Mouse (Mus musculus): Measurements from ENCODE around the gene B3gntl1.
"Not testable (repeated sequence)": the region's sequence is repeated elsewhere in the genome, so short reads cannot be mapped to it uniquely, and the experiment has no call there.

Gene B3gntl1

GRCm38 (mm10) chr11:121685491-121686001 is 12.6 kb upstream of the B3gntl1 start:
- no peak for DNase-seq (ENCODE audit: low read depth, low spot score)

- no peak for DNase-seq (ENCODE audit: low read depth, low spot score)
Measured at GRCm38 (mm10) chr11:121683243-121683642, 10.3 kb upstream of the B3gntl1 start.

DNA sequence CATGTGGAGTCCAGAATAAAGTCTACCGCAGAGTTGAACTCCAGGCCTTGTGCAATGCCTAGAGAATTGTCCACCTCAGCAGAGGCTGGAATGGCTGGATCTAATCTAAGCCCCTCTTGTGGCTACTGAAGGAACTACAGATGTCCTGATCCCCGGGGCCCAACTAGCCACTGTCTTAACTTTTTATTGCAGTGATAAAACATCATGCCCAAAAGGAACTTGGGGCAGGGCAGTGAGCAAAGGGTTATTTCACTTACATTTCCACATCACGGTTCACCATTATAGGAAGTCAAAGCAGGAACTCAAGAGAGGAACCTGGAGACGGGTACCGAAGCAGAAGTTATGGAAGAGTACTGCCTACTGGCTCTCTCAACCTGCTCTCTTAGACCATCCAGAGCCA is 7.8 kb upstream of the B3gntl1 start:
- DNase-seq (ENCODE audit: low read depth, low spot score) = peak; percentile 47

DNA sequence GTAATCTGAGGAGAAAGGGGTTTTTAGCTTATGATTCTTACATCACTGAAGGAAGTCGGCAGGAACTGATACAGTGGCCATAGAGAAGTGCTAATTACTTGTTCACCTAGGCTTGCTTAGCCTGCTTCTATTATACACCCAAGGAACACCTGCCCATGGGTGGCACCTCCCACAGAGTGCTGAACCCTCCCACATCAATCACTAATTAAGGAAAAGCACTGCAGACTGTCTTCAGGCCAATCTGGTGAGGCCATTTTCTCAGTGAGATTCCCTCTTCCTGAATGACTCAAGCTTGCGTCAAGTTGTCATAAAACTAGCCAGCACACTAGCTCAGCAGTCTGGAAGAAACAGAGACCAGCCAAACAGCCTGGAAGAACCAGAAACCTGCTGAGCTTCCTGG is 6.6 kb upstream of the B3gntl1 start:
- DNase-seq (ENCODE audit: low read depth, low spot score) = no peak

DNA sequence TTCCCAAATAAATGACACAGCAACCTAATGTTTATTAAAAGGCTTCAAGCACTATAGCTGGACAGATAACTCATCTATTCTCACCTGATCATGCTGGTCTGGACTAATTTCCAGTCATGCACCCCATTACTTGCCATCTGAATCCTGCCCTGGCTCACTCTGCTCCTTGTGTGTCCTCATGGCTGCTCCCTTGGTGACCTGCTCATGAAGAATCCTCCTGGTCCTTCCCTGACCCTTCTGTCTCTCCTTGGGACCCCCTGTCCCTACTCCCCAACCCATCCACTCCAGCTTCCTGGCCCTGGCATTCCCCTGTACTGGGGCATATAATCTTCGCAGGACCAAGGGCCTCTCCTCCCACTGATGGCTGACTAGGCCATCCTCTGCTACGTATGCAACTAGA is 3.9 kb upstream of the B3gntl1 start:
- no peak for DNase-seq (ENCODE audit: low read depth, low spot score)

GRCm38 (mm10) chr11:121673629-121674028 is 676 bp upstream of the B3gntl1 start:
- no peak for DNase-seq (ENCODE audit: low read depth, low spot score)

GRCm38 (mm10) chr11:121672312-121672989 is 502 bp downstream of the B3gntl1 start:
- no peak for DNase-seq (ENCODE audit: low read depth, low spot score)

- no peak for DNase-seq (ENCODE audit: low read depth, low spot score)
Measured at GRCm38 (mm10) chr11:121670926-121671325, 2.0 kb downstream of the B3gntl1 start.

DNA sequence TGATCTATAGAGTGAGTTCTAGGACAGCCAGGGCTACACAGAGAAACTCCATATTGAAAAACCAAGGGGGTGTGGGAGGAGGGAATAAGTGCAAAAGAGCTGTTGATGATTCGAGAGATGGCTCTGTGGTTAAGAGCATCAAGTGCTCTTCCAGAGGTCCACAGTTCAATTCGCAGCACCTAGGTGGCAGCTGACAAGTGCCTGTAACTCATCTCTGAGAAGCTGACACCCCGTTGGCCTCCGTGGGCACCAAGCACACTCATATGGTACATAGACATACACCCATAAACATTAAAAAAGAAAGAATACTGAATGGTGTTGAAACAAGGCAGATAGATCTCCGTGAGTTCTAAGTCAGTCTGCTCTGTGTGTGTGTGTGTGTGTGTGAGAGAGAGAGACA is 4.2 kb downstream of the B3gntl1 start:
- no peak for DNase-seq (ENCODE audit: low read depth, low spot score)

- DNase-seq (ENCODE audit: low read depth, low spot score) = no peak
Measured at GRCm38 (mm10) chr11:121667541-121667940, 5.4 kb downstream of the B3gntl1 start.

DNA sequence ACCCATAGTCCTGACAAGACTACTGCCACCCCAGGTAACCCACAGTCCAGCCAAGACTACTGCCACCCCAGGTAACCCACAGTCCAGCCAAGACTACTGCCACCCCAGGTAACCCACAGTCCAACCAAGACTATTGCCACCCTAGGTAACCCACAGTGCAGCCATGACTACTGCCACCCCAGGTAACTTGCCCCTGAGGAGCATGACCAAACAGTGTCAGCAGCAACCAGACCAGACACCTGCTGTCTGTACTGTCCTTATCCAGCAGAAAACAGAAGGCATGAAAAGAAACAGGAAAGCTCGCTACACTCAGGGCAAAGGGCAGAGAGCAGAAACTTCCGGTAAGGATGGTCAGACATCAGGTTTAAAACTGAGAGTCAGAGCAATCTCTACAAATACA is 11.8 kb downstream of the B3gntl1 start:
- no peak for DNase-seq (ENCODE audit: low read depth, low spot score)

DNA sequence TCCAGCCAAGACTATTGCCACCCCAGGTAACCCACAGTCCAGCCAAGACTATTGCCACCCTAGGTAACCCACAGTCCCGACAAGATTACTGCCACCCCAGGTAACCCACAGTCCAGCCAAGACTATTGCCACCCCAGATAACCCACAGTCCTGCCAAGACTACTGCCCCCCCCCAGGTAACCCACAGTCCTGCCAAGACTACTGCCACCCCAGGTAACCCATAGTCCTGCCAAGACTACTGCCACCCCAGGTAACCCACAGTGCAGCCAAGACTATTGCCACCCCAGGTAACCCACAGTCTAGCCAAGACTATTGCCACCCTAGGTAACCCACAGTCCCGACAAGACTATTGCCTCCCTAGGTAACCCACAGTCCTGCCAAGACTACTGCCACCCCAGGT is 12.3 kb downstream of the B3gntl1 start:
- DNase-seq (ENCODE audit: low read depth, low spot score) = not testable (repeated sequence)

DNA sequence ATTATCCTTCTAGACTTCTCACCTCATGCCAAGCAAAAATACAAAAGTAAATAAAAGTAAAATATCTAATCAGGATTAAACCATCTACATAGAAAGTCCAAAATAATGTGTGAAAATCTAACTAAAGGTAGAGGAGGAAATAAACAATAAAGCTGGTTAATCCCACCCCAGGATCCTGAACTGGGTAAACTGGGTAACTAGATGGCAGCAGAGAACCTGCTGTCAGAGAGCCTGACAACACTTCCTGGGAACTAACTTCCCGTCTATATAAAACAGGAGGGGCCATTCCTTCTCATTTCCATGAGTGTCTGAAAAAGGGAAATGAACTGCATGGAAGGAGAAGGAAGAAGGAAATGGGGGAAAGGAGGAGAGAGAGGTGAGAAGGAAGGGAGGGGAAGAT is 14.8 kb downstream of the B3gntl1 start:
- no peak for DNase-seq (ENCODE audit: low read depth, low spot score)

GRCm38 (mm10) chr11:121655807-121656511 is 17.0 kb downstream of the B3gntl1 start:
- DNase-seq (ENCODE audit: low read depth, low spot score) = no peak

DNA sequence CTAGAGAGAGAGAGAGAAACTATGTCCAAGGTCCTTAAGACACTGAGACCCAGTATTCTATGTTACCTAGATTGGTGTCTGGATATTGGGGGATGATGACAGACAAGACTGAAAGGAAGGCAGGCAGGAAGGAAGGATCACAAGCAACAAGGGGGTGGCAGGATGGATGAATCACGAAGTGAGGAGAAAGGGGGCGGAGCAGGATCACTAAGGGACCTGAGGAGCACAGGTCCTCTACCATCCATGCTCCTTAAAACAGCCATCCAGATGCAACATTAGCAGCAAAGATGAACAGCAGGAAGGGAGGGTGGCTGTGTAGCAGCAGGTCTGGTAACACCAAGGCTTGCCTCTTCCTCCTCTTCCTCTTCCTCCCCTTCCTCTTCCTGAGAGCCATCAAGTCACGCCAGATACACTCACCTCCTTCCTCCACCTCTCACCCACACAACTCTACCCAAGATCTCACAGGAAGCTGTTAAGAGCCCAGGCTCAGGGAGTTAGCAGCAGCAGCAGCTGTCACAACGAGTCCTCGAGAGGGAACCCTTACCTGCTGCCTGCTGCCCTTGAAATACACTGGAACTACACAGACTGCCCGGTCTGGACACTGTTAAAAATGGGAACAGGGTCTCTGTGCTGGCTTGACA is 17.7 kb downstream of the B3gntl1 start:
- DNase-seq (ENCODE audit: low read depth, low spot score) = no peak

DNA sequence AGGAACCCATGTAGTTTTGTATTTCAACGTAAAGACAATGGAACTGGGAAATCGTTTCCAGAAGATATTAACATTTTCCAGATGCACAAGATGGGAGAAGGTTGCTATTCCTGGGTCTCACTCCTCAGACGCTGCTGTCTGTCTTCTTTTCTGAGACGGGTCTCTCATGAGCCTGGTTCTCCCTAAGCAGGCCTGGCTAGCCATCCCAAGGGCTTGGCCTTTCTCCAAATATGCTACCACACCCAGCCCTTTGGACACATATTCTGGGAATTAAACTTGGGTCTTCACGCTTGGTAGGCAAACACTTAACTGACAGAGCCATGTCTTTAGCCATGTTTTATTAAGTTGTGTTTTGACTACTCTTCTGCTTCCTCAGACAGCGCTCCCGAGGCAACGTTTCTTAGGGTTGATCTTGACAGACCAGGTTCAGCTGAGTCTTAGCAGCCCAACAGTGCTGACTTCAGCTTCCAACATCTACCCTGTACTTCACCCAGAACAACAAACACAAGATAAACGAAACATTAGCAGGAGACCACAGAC is 18.5 kb downstream of the B3gntl1 start:
- DNase-seq (ENCODE audit: low read depth, low spot score) = no peak

- DNase-seq (ENCODE audit: low read depth, low spot score) = no peak
Measured at GRCm38 (mm10) chr11:121653631-121654030, 19.3 kb downstream of the B3gntl1 start.

DNA sequence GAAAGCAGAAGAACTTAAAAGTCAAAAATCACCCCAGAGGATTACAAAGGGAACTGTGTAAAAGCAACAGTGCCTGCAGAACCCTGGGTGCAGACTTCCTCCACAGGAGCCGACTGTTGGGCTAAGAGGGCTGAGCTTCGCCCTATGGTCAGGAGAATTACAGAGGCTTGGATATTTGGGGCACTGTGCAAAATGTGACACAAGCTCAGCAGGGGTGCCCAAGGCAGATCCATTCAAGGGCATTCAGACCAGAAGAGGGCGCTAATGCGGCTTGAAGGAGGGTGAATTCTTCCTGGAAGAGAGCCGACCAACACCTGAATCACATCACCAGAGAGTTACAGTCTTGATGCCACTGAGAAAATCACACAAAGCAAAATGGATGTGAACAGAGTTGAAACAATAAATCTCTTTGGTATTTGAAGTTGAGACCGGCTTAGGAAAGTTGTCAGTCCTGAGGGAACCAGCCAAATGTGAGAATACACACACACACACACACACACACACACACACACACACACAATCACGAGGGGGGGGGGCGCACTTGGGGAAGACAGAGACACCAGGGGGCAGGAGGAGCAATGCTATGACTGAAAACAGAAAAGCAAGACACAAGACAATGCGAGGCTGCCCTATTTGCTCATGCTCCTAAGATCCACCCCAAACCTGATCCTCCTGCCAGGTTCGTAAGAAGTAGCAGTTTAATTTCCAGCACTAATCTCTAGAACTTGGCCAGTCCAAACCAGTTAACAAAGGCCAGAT is 20.2 kb downstream of the B3gntl1 start:
- peak; percentile 85 for DNase-seq (ENCODE audit: low read depth, low spot score)

- DNase-seq (ENCODE audit: low read depth, low spot score) = no peak
Measured at GRCm38 (mm10) chr11:121651983-121652382, 21.0 kb downstream of the B3gntl1 start.

- DNase-seq (ENCODE audit: low read depth, low spot score) = no peak
Measured at GRCm38 (mm10) chr11:121651556-121651955, 21.4 kb downstream of the B3gntl1 start.

DNA sequence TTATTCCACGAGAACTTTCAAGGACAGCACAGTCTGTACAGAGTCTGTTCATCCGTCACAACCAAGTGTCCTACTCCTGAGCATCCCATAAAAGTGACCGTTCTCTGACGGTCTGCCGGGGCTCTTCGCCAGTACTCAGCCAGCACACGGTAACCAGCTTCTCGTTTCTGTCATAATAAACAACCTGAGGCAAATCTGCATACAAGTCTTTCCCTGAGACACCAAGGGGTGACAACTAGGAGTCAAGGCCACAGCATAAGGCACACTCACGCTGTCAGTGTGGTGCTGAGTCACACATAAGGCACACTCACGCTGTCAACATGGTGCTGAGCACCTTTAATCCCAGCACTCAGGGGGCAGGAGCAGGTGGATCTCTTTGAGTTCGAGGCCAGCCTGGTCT is 22.3 kb downstream of the B3gntl1 start:
- no peak for DNase-seq (ENCODE audit: low read depth, low spot score)

DNA sequence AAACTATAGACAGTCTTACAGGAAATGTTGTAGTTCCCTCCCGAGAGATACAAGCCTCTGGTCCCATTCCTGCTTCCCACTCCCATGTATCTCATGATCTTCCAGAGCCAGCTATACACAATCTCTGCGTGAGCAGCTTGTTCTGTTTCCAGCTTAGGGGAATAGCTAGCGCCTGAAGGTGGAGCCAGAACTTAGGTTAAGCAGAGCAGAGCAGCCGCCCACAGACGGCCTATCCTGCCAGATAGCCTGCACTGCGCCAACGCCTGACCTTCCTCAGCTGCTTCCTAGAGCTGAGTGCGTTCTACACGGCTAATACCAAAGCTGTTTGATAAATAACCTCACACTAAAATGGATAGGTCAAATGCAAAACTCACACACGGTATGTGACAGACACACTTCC is 23.1 kb downstream of the B3gntl1 start:
- no peak for DNase-seq (ENCODE audit: low read depth, low spot score)
